Mouse (Mus musculus) heart, adult 2 months (tissue): ENCODE measurements around the gene Tll2.

Experiments
- CTCF ChIP-seq: fragments of 200-600 bp; IDR thresholded peaks from 2 replicates; pipeline ENCODE4 v1.8.1; 2022; ENCODE audit warnings: antibody characterized with exemption, mild to moderate bottlenecking, moderate library complexity
- EP300 ChIP-seq: fragments of 200-500 bp; IDR thresholded peaks from 2 replicates; pipeline ENCODE4 v1.6.1; 2011; ENCODE audit warnings: low read depth, low read length, control low read depth; ENCODE audit not compliant: insufficient read depth
- POLR2A ChIP-seq: fragments of 200-500 bp; IDR thresholded peaks from 2 replicates; pipeline ENCODE4 v1.6.1; 2011; ENCODE audit warnings: mild to moderate bottlenecking, low read depth, low read length, control low read depth; ENCODE audit not compliant: insufficient read depth

DNA sequence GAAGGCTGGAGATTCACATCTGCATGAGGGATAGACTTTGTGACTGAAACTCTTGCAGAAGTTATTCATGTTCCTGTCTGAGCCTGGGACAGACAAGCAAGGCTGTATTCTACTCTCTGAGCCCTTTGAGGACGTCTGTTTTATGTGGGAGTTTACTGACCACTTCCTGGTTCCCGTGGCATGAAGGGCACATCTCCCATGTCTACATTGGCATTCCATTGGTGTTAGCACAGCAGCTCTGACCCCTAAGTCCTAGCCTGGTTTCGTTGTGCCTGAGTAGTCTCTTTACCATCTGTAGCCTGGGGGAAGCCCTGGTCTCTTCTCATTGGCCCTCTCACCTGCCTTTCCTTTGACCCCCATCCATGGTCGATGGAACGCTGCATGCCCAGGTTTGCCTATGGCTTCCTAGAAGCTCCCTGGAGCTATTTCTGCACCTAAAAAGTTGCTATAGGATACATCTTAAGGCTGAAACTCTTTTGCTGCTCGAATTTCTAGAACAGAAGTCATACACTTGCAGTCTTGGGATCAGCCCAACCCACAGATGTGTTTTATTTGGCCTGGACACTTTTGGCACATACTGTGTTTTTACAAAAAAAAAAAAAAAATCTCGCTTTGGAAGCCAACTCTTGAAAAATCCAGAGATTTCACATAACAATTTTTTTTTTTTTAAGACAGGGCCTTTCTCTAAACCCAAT lies 55.2 kb downstream of the Tll2 start:
- TF ChIP-seq CTCF (no peak), POLR2A (no peak), EP300 (no peak)
